8 mouse cellular contexts compared by ENCODE assay signal in the genomic region with DNA sequence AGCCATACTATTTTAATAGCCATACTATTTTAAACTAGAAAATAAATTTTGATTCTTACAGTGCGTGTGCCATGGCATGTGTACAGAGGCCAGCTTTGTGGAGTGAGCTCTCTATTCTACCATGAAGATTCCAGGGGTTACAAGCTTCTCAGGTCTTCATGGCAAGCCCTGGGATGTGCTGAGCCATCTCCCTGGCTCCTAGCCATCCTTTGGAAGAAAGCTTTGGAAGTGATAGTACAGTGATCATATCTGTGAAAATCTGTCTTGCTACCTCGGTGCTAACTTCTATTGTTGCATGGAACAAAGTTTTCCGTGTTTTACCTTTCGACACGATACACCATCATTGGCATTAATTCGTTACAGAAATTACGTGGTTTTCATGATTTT. TPM values are rescaled to one million over a fixed set of nuclear protein-coding genes. Genes with fewer than 3 reads are reported as not detected.
DNase-seq lines count a peak whose midpoint lies in the region; ATAC-seq and TF ChIP-seq lines count a peak whose summit lies in the region.

No protein-coding gene starts in this region.

- no peak for DNase-seq in gastrocnemius, adult 2 months
- DNase-seq in gastrocnemius, postnatal 14 days = no peak
- no peak for DNase-seq in spleen, adult 2 months (ENCODE audit: low read depth in 1 of 2, low spot score in 2 of 2)
- no peak for DNase-seq in spleen, adult 12 weeks (ENCODE audit: low spot score)
- no peak for DNase-seq in frontal cortex, adult 2 months (ENCODE audit: extremely low spot score in 1 of 2, low spot score in 1 of 2)
- no peak for DNase-seq in adrenal gland, adult 18-20 months (ENCODE audit: low spot score in 2 of 2)

- TF ChIP-seq CTCF in gastrocnemius, adult 2 months (IDR thresholded peaks at IDR 0.05) = no peak
- TF ChIP-seq CTCF in spleen, adult 2 months (IDR thresholded peaks at IDR 0.05; ENCODE audit: extremely low read depth, insufficient read depth, insufficient read length, insufficient replicate concordance) = no peak

- peaks cover 10% of the 10 kb centered on the region for H3K4me1 ChIP-seq in spleen, adult 2 months (ENCODE audit: control insufficient read depth, insufficient read depth, insufficient read length)
- H3K4me1 ChIP-seq in limb, embryonic 15.5 days = peaks cover 54% of the 10 kb centered on the region
- H3K4me1 ChIP-seq in stomach, embryonic 16.5 days (ENCODE audit: control insufficient read depth, insufficient read depth, low read length) = peaks cover 46% of the 10 kb centered on the region

- H3K9ac ChIP-seq in limb, embryonic 15.5 days = no peak overlapping the region
- peak overlapping the region; percentile 84 for H3K9ac ChIP-seq in stomach, embryonic 16.5 days (ENCODE audit: low read length)

- H3K27me3 ChIP-seq in spleen, adult 2 months (ENCODE audit: control insufficient read depth, insufficient read depth, low read length) = no peaks in the 10 kb centered on the region
- H3K27me3 ChIP-seq in limb, embryonic 15.5 days = no peaks in the 10 kb centered on the region
- H3K27me3 ChIP-seq in stomach, embryonic 16.5 days (ENCODE audit: control insufficient read depth, insufficient read depth, low read length) = no peaks in the 10 kb centered on the region

- ATAC-seq in limb, embryonic 15.5 days (ENCODE audit: insufficient number of reproducible peaks, low FRiP score, low TSS enrichment, low read depth) = no peak
- no peak for ATAC-seq in stomach, embryonic 16.5 days (ENCODE audit: insufficient read depth, low FRiP score)

- WGBS in spleen, adult 2 months = 51% methylated on average over 7 of the region's 7 CpGs
- WGBS in limb, embryonic 15.5 days = 65% methylated on average over 7 of the region's 7 CpGs
- 67% methylated on average over 7 of the region's 7 CpGs for WGBS in stomach, embryonic 16.5 days

- H3K9me3 ChIP-seq in limb, embryonic 15.5 days = no peaks in the 10 kb centered on the region
- H3K9me3 ChIP-seq in stomach, embryonic 16.5 days (replicated peaks; ENCODE audit: control insufficient read depth, low read length) = no peaks in the 10 kb centered on the region

- intact Hi-C loops in gastrocnemius, adult 2 months (cut with DNase I) = loop anchor here (5.0 kb wide), 2 partner anchors 62 to 117 kb away; no protein-coding TSS in a partner anchor
- intact Hi-C loops in gastrocnemius, postnatal 14 days (cut with DNase I; ENCODE audit: low total_unique reads) = no loop called here

- peak overlapping the region; percentile 92 for H3K27ac ChIP-seq in gastrocnemius, adult 2 months
- no peak overlapping the region for H3K27ac ChIP-seq in spleen, adult 2 months (ENCODE audit: insufficient read depth, low read length)
- peak overlapping the region; percentile 88 for H3K27ac ChIP-seq in limb, embryonic 15.5 days
- peak overlapping the region; percentile 89; the same call in 1 of the 2 replicates for H3K27ac ChIP-seq in stomach, embryonic 16.5 days (ENCODE audit: low read length)

- no peak for TF ChIP-seq POLR2A in spleen, adult 2 months (IDR thresholded peaks at IDR 0.05; ENCODE audit: low read depth, low read length)

- peak overlapping the region; percentile 91 for H3K4me3 ChIP-seq in gastrocnemius, adult 2 months
- 0 out of 2 replicates have a peak overlapping the region, but pooled peaks have one; percentile 92 for H3K4me3 ChIP-seq in spleen, adult 2 months (ENCODE audit: extremely low read depth, insufficient read depth, insufficient read length)
- H3K4me3 ChIP-seq in limb, embryonic 15.5 days = peak overlapping the region; percentile 58
- H3K4me3 ChIP-seq in stomach, embryonic 16.5 days (replicated peaks; ENCODE audit: low read length) = peak overlapping the region; percentile 69

- H3K4me2 ChIP-seq in limb, embryonic 15.5 days = peak overlapping the region; percentile 55
- H3K4me2 ChIP-seq in stomach, embryonic 16.5 days (ENCODE audit: low read depth, low read length) = peak overlapping the region; percentile 71

- H3K36me3 ChIP-seq in spleen, adult 2 months (ENCODE audit: control insufficient read depth, insufficient read depth, low read length) = peaks cover 2% of the 10 kb centered on the region
- peaks cover 24% of the 10 kb centered on the region for H3K36me3 ChIP-seq in limb, embryonic 15.5 days
- 0 out of 2 replicates have a peak, but pooled peaks cover 3% of the 10 kb centered on the region for H3K36me3 ChIP-seq in stomach, embryonic 16.5 days (ENCODE audit: control insufficient read depth, insufficient read depth, low read length)

RNA-seq across cellular contexts. Expression of a gene that starts 0.7 kb away (rescaled TPM):
- 10 to 100 TPM; 16.4 to 18.6 TPM for total RNA-seq in gastrocnemius, adult 2 months (2021)
- total RNA-seq in gastrocnemius, postnatal 14 days (2021) = 10 to 100 TPM; 18.8 to 23.4 TPM
- polyA plus RNA-seq in spleen, adult 2 months (2012; rRNA removed) = 52.8 and 54.4 TPM in 2 replicates
- polyA plus RNA-seq in limb, embryonic 15.5 days (2015; fragmentation: Nextera tagmentation; extraction: Ambion mirVana) = 22.8 and 24.2 TPM in 2 replicates
- 23.1 and 24.7 TPM in 2 replicates for polyA plus RNA-seq in stomach, embryonic 16.5 days (2015; fragmentation: Nextera tagmentation; extraction: Ambion mirVana)
- 30.4 and 32.4 TPM in 2 replicates for polyA plus RNA-seq in frontal cortex, adult 2 months (2012; rRNA removed)
- 10 to 100 TPM; 24.1 to 28.3 TPM for total RNA-seq in adrenal gland, adult 18-20 months (2021)

RNA-seq across cellular contexts. Expression of a gene that starts 2.7 kb away (rescaled TPM):
- total RNA-seq in gastrocnemius, adult 2 months (2021) = 10 to 100 TPM; 53.1 to 68.5 TPM
- total RNA-seq in gastrocnemius, postnatal 14 days (2021) = 10 to 100 TPM; 48.0 to 49.7 TPM
- 113 and 136 TPM in 2 replicates for polyA plus RNA-seq in spleen, adult 2 months (2012; rRNA removed)
- polyA plus RNA-seq in limb, embryonic 15.5 days (2015; fragmentation: Nextera tagmentation; extraction: Ambion mirVana) = 103 and 109 TPM in 2 replicates
- polyA plus RNA-seq in stomach, embryonic 16.5 days (2015; fragmentation: Nextera tagmentation; extraction: Ambion mirVana) = 89.9 and 94.0 TPM in 2 replicates
- polyA plus RNA-seq in frontal cortex, adult 2 months (2012; rRNA removed) = 123 and 130 TPM in 2 replicates
- total RNA-seq in adrenal gland, adult 18-20 months (2021) = 10 to 100 TPM; 75.2 to 90.9 TPM

RNA-seq across cellular contexts. Expression of a gene that starts 25.6 kb away (rescaled TPM):
- 100 to 1,000 TPM; 126 to 137 TPM for total RNA-seq in gastrocnemius, adult 2 months (2021)
- 100 to 1,000 TPM; 161 to 167 TPM for total RNA-seq in gastrocnemius, postnatal 14 days (2021)
- 66.2 and 77.3 TPM in 2 replicates for polyA plus RNA-seq in spleen, adult 2 months (2012; rRNA removed)
- 286 and 373 TPM in 2 replicates for polyA plus RNA-seq in limb, embryonic 15.5 days (2015; fragmentation: Nextera tagmentation; extraction: Ambion mirVana)
- polyA plus RNA-seq in stomach, embryonic 16.5 days (2015; fragmentation: Nextera tagmentation; extraction: Ambion mirVana) = 150 and 156 TPM in 2 replicates
- 408 and 469 TPM in 2 replicates for polyA plus RNA-seq in frontal cortex, adult 2 months (2012; rRNA removed)
- total RNA-seq in adrenal gland, adult 18-20 months (2021) = 100 to 1,000 TPM; 232 to 253 TPM

RNA-seq across cellular contexts. Expression of a gene that starts 34.1 kb away (rescaled TPM):
- total RNA-seq in gastrocnemius, adult 2 months (2021) = 10 to 100 TPM; 59.1 to 62.6 TPM
- total RNA-seq in gastrocnemius, postnatal 14 days (2021) = 10 to 100 TPM; 55.4 to 60.8 TPM
- polyA plus RNA-seq in spleen, adult 2 months (2012; rRNA removed) = 69.9 and 91.7 TPM in 2 replicates
- 68.8 and 71.9 TPM in 2 replicates for polyA plus RNA-seq in limb, embryonic 15.5 days (2015; fragmentation: Nextera tagmentation; extraction: Ambion mirVana)
- polyA plus RNA-seq in stomach, embryonic 16.5 days (2015; fragmentation: Nextera tagmentation; extraction: Ambion mirVana) = 52.6 and 55.6 TPM in 2 replicates
- 216 and 254 TPM in 2 replicates for polyA plus RNA-seq in frontal cortex, adult 2 months (2012; rRNA removed)
- total RNA-seq in adrenal gland, adult 18-20 months (2021) = 10 to 100 TPM; 81.7 to 97.4 TPM

RNA-seq across cellular contexts. Expression of a gene that starts 38.3 kb away (rescaled TPM):
- total RNA-seq in gastrocnemius, adult 2 months (2021) = 10 to 100 TPM; 19.4 to 21.2 TPM
- 10 to 100 TPM; 15.1 to 16.6 TPM for total RNA-seq in gastrocnemius, postnatal 14 days (2021)
- polyA plus RNA-seq in spleen, adult 2 months (2012; rRNA removed) = 67.3 and 84.9 TPM in 2 replicates
- 29.7 and 29.8 TPM in 2 replicates for polyA plus RNA-seq in limb, embryonic 15.5 days (2015; fragmentation: Nextera tagmentation; extraction: Ambion mirVana)
- 32.6 and 34.8 TPM in 2 replicates for polyA plus RNA-seq in stomach, embryonic 16.5 days (2015; fragmentation: Nextera tagmentation; extraction: Ambion mirVana)
- polyA plus RNA-seq in frontal cortex, adult 2 months (2012; rRNA removed) = 42.3 and 44.9 TPM in 2 replicates
- total RNA-seq in adrenal gland, adult 18-20 months (2021) = 10 to 100 TPM; 33.8 to 40.8 TPM
